Mouse (Mus musculus) myocyte (in vitro differentiated cells): ENCODE measurements around the gene Sds. TPM values are rescaled to one million over a fixed set of nuclear protein-coding genes. Genes with fewer than 3 reads are reported as not detected.

ENCODE experiments used
- H3K27me3 ChIP-seq: one replicate; pipeline ENCODE4 v1.6.1; 2011; ENCODE audit not compliant: control insufficient read depth, insufficient read depth, insufficient read length
- H3K36me3 ChIP-seq: one replicate; pipeline ENCODE4 v1.6.1; 2011; ENCODE audit not compliant: control insufficient read depth, insufficient read depth
- H3K4me2 ChIP-seq: one replicate; pipeline ENCODE4 v1.6.1; 2011; ENCODE audit warnings: low read depth, control low read depth
- H3K4me3 ChIP-seq: one replicate; pipeline ENCODE4 v1.5.1; 2011; ENCODE audit warnings: mild to moderate bottlenecking, control low read depth, moderate library complexity
- H3K79me2 ChIP-seq: one replicate; pipeline ENCODE4 v1.6.1; 2011; ENCODE audit not compliant: control insufficient read depth, insufficient read depth
- H3ac ChIP-seq: one replicate; pipeline ENCODE4 v1.6.1; 2011; ENCODE audit not compliant: control insufficient read depth, insufficient read length
- CEBPB ChIP-seq: IDR thresholded peaks from 2 replicates; pipeline ENCODE4 v1.6.1; 2011; ENCODE audit warnings: mild to moderate bottlenecking, moderate library complexity; ENCODE audit not compliant: poor library complexity, insufficient read depth, severe bottlenecking
- E2F4 ChIP-seq: IDR thresholded peaks from one replicate; pipeline ENCODE4 v1.6.1; 2011; ENCODE audit warnings: mild to moderate bottlenecking, control low read depth, moderate library complexity; ENCODE audit not compliant: insufficient read depth
- MAX ChIP-seq: IDR thresholded peaks from one replicate; pipeline ENCODE4 v1.6.1; 2011; ENCODE audit warnings: low read depth, mild to moderate bottlenecking, control low read depth
- MYOD1 ChIP-seq, 3 experiments: IDR thresholded peaks; one replicate each; pipeline ENCODE4 v1.6.1; 2011; ENCODE audit warnings: control low read depth in 2 of 3, low read depth in 2 of 3, mild to moderate bottlenecking in 2 of 3, moderate library complexity in 1 of 3; ENCODE audit not compliant: insufficient read length in 2 of 3, control insufficient read depth in 1 of 3
- MYOG ChIP-seq, 3 experiments: IDR thresholded peaks; one replicate each; pipeline ENCODE4 v1.6.1; 2011; ENCODE audit warnings: control low read depth in 2 of 3, low read depth in 2 of 3, mild to moderate bottlenecking in 2 of 3; ENCODE audit not compliant: insufficient read length in 2 of 3, control insufficient read depth in 1 of 3, insufficient read depth in 1 of 3
- POLR2A ChIP-seq: IDR thresholded peaks from one replicate; pipeline ENCODE4 v1.6.1; 2011; ENCODE audit warnings: low read depth, mild to moderate bottlenecking, control low read depth, moderate library complexity; ENCODE audit not compliant: insufficient read length
- POLR2AphosphoS2 ChIP-seq: IDR thresholded peaks from one replicate; pipeline ENCODE4 v1.6.1; 2011; ENCODE audit warnings: low read depth, control low read depth; ENCODE audit not compliant: insufficient read length
- REST ChIP-seq: IDR thresholded peaks from one replicate; pipeline ENCODE4 v1.6.1; 2011; ENCODE audit warnings: mild to moderate bottlenecking, control low read depth, moderate library complexity; ENCODE audit not compliant: insufficient read depth, insufficient read length
- SRF ChIP-seq: IDR thresholded peaks from one replicate; pipeline ENCODE4 v1.6.1; 2011; ENCODE audit warnings: low read depth; ENCODE audit not compliant: control insufficient read depth, insufficient read length
- TCF12 ChIP-seq: IDR thresholded peaks from one replicate; pipeline ENCODE4 v1.6.1; 2011; ENCODE audit warnings: mild to moderate bottlenecking, control low read depth; ENCODE audit not compliant: poor library complexity, insufficient read depth, severe bottlenecking
- TCF3 ChIP-seq: IDR thresholded peaks from one replicate; pipeline ENCODE4 v1.6.1; 2011; ENCODE audit warnings: low read depth, control low read depth; ENCODE audit not compliant: insufficient read length
- USF1 ChIP-seq: IDR thresholded peaks from one replicate; pipeline ENCODE4 v1.6.1; 2011; ENCODE audit warnings: low read depth, mild to moderate bottlenecking, control low read depth, moderate library complexity
- polyA plus RNA-seq: library from polyadenylated mRNA; unstranded; fragments of >200 nt; fragmentation: generic; extraction: Trizol; gene quantifications from one replicate; pipeline ENCODE4 v1.2.1, GENCODE M21; 2012; ENCODE audit warnings: missing spikeins

Sds gene
- polyA plus RNA-seq, 1 experiment, result not detected

DNA sequence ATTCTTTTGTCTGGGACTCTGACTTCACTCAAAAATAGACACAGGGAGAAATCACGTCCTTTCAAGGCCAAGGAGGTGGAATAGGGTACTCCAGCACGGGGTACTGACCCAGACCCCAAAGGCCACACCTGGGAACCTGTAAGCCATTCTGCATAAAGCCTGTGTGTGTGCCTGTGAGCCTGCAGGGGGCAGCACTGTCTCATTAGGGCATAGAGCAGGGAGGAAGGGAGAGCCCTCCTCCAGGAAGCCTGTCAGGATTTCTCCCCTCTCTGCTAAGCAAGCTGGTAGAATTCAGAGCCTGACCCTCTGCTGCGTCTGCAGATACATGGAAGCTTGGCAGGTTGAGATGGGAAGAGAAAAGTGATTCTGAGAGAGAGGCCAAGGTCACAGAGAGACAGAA lies 46.3 kb downstream of the Sds start:
- no peak overlapping the region for H3ac ChIP-seq
- H3K4me2 ChIP-seq, result no peak overlapping the region
- peaks cover 11% of the 10 kb centered on the region for H3K36me3 ChIP-seq
- TF ChIP-seq E2F4 (no peak), MYOG (IDR thresholded peaks at IDR 0.05; ENCODE audit: control insufficient read depth in 1 of 3, insufficient read depth in 1 of 3, insufficient read length in 2 of 3, low read depth in 2 of 3) (no peak), POLR2AphosphoS2 (no peak), POLR2A (no peak), USF1 (no peak), TCF12 (no peak), CEBPB (no peak), MYOD1 (IDR thresholded peaks at IDR 0.05; ENCODE audit: control insufficient read depth in 1 of 3, insufficient read length in 2 of 3, low read depth in 2 of 3) (no peak), TCF3 (no peak)
- no peaks in the 10 kb centered on the region for H3K79me2 ChIP-seq
- no peaks in the 10 kb centered on the region for H3K27me3 ChIP-seq
- no peak overlapping the region for H3K4me3 ChIP-seq

DNA sequence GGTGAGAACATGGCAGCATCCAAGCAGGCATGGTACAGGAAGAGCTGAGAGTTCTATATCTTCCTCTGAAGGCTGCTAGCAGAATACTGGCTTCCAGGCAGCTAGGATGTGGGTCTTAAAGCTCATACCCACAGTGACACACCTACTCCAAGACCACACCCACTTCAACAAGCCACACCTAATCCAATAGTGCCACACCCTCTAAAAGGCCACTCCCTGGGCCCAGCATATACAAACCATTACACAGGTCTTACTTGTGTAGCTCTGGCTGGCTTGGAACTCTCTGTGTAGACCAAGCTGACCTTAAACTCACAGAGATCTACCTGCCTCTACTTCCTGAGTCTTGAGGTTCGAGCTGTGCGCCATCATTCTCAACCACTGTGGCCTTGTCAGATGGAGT lies 48.4 kb downstream of the Sds start:
- Histone ChIP-seq H3K4me2 (no peak overlapping the region), H3K27me3 (no peaks in the 10 kb centered on the region), H3ac (no peak overlapping the region), H3K79me2 (no peaks in the 10 kb centered on the region), H3K4me3 (no peak overlapping the region), H3K36me3 (peaks cover 15% of the 10 kb centered on the region)
- TF ChIP-seq CEBPB (no peak), USF1 (no peak), POLR2A (no peak), REST (no peak), POLR2AphosphoS2 (no peak), MYOG (IDR thresholded peaks at IDR 0.05; ENCODE audit: control insufficient read depth in 1 of 3, insufficient read depth in 1 of 3, insufficient read length in 2 of 3, low read depth in 2 of 3) (no peak), E2F4 (no peak), MYOD1 (IDR thresholded peaks at IDR 0.05; ENCODE audit: control insufficient read depth in 1 of 3, insufficient read length in 2 of 3, low read depth in 2 of 3) (no peak), TCF12 (no peak), TCF3 (no peak), MAX (no peak), SRF (no peak)

DNA sequence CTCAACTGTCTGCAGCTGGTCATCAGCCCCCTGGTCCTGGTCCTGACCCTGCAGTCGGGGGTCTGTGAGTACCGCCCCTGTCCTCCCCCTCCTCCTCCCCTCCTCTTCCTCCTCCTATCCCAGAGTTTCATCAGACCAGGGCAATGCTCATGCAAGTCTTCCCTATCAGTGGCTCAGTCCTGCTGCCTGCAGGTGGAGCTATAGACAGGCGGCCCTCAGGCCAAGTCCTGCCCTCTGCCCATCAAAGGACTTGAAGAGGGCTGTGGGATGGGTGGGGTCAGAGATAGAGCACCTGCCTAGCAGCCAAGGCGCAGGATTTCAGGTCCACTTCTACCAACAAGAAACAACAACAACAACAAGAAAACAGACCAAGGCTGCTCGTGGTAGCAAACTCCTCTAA lies 49.4 kb downstream of the Sds start:
- no peaks in the 10 kb centered on the region for H3K79me2 ChIP-seq
- no peak overlapping the region for H3K4me3 ChIP-seq
- no peak overlapping the region for H3K4me2 ChIP-seq
- H3K27me3 ChIP-seq, result no peaks in the 10 kb centered on the region
- no peak overlapping the region for H3ac ChIP-seq
- no peak for TF ChIP-seq USF1
- TF ChIP-seq REST, result no peak
- no peak for TF ChIP-seq TCF3
- TF ChIP-seq MAX, result no peak
- no peak for TF ChIP-seq POLR2A
- TF ChIP-seq CEBPB, result no peak
- TF ChIP-seq E2F4, result no peak
- no peak for TF ChIP-seq MYOG (IDR thresholded peaks at IDR 0.05; ENCODE audit: control insufficient read depth in 1 of 3, insufficient read depth in 1 of 3, insufficient read length in 2 of 3, low read depth in 2 of 3)
- TF ChIP-seq SRF, result no peak
- no peak for TF ChIP-seq TCF12
- no peak for TF ChIP-seq POLR2AphosphoS2
- no peak for TF ChIP-seq MYOD1 (IDR thresholded peaks at IDR 0.05; ENCODE audit: control insufficient read depth in 1 of 3, insufficient read length in 2 of 3, low read depth in 2 of 3)
- peaks cover 9% of the 10 kb centered on the region for H3K36me3 ChIP-seq

DNA sequence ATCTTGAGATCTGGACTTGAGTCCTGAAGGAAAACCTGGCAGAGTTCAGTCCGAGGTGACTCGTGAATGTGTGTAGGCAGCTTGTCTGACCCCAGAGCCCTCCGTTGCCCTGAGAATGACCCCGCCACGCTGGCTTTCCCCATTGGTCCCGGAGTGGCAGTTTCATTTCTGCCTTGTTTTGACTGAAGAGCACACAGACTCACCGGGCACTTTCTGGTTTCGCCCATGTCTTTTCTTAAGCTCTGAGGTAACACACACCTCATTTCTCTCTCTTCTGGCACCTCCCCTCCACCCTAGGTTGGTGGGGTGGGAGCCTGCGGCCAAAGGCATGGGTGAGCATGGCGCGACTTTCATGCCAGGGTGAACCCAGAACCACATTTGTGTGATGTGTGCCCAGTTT lies 50.0 kb downstream of the Sds start:
- Histone ChIP-seq H3K36me3 (peaks cover 9% of the 10 kb centered on the region), H3ac (no peak overlapping the region), H3K4me2 (no peak overlapping the region), H3K79me2 (no peaks in the 10 kb centered on the region), H3K27me3 (no peaks in the 10 kb centered on the region), H3K4me3 (no peak overlapping the region)
- TF ChIP-seq E2F4 (no peak), TCF12 (no peak), POLR2AphosphoS2 (no peak), MYOD1 (IDR thresholded peaks at IDR 0.05; ENCODE audit: control insufficient read depth in 1 of 3, insufficient read length in 2 of 3, low read depth in 2 of 3) (no peak), MAX (no peak), USF1 (no peak), POLR2A (no peak), REST (no peak), TCF3 (no peak), SRF (no peak), MYOG (IDR thresholded peaks at IDR 0.05; ENCODE audit: control insufficient read depth in 1 of 3, insufficient read depth in 1 of 3, insufficient read length in 2 of 3, low read depth in 2 of 3) (no peak), CEBPB (no peak)
